Mouse (Mus musculus) kidney, adult 2 months (tissue): ENCODE data around the gene Elf5.

Experiments
- CTCF ChIP-seq: fragments of 200-500 bp; conservative IDR thresholded peaks from 2 replicates; pipeline ENCODE4 v1.5.1; 2011; ENCODE audit warnings: low read depth, mild to moderate bottlenecking, control low read depth, low read length, moderate library complexity, mixed read lengths; ENCODE audit not compliant: insufficient read depth, insufficient read length
- POLR2A ChIP-seq: fragments of 200-500 bp; IDR thresholded peaks from one replicate; pipeline ENCODE4 v1.6.1; 2011; ENCODE audit warnings: low read depth, low read length, control low read depth

- no peak for TF ChIP-seq POLR2A
- TF ChIP-seq CTCF = no peak
These were observed 45.6 kb downstream of the Elf5 start for GRCm38 (mm10) chr2:103457048-103457447.
